Mouse (Mus musculus) MEL (cell line): ENCODE measurements at regions not wholly inside any gene's neighbourhood (a gene's known extent, or its start where the extent isn't known, plus 50 kb on each side); places are given as distances from the start of the nearest gene placed in this dataset.

Source experiments
- DNase-seq: peaks from one replicate; pipeline ENCODE4 v3.0.0; 2011; ENCODE audit warnings: low read depth, low spot score
- H3K27ac ChIP-seq: 2 replicates; pipeline ENCODE4 v1.5.1; 2012; ENCODE audit warnings: low read depth, mild to moderate bottlenecking, control low read depth, low read length, moderate library complexity; ENCODE audit not compliant: control insufficient read depth
- H3K27me3 ChIP-seq, 2 experiments: fragments of 150-350 bp in 1 of 2; sonication (generic) in 1 of 2; 2 replicates each; pipeline ENCODE4 v1.6.1; 2012; ENCODE audit warnings: low read length in 2 of 2, mild to moderate bottlenecking in 2 of 2, improper control_type of control experiment in 1 of 2, moderate library complexity in 1 of 2; ENCODE audit not compliant: insufficient read depth in 2 of 2, control insufficient read depth in 1 of 2
- H3K36me3 ChIP-seq, 2 experiments: 2 replicates each; pipeline ENCODE4 v1.6.1; 2012 to 2014; ENCODE audit warnings: low read length in 2 of 2, improper control_type of control experiment in 1 of 2, inconsistent platforms in 1 of 2, mild to moderate bottlenecking in 1 of 2; ENCODE audit not compliant: insufficient read depth in 2 of 2, control insufficient read depth in 1 of 2
- H3K4me1 ChIP-seq, 2 experiments: fragments of 150-350 bp in 1 of 2; sonication (generic) in 1 of 2; 2 replicates each; pipeline ENCODE4 v1.6.1; 2012; ENCODE audit warnings: low read length in 2 of 2, improper control_type of control experiment in 1 of 2, mild to moderate bottlenecking in 1 of 2; ENCODE audit not compliant: insufficient read depth in 2 of 2, control insufficient read depth in 1 of 2
- H3K4me3 ChIP-seq, 2 experiments: fragments of 150-350 bp in 1 of 2; sonication (generic) in 1 of 2; 2 replicates each; pipeline ENCODE4 v1.5.1; 2012; ENCODE audit warnings: low read depth in 2 of 2, low read length in 2 of 2, mild to moderate bottlenecking in 2 of 2, moderate library complexity in 2 of 2, control low read depth in 1 of 2, improper control_type of control experiment in 1 of 2; ENCODE audit not compliant: control insufficient read depth in 1 of 2, insufficient read depth in 1 of 2
- H3K79me2 ChIP-seq: 2 replicates; pipeline ENCODE4 v1.6.1; 2012; ENCODE audit warnings: mild to moderate bottlenecking, low read length, moderate library complexity; ENCODE audit not compliant: control insufficient read depth, poor library complexity, insufficient read depth
- H3K9ac ChIP-seq: 2 replicates; pipeline ENCODE4 v1.6.1; 2012; ENCODE audit warnings: low read depth, mild to moderate bottlenecking, control low read depth, low read length, moderate library complexity; ENCODE audit not compliant: control insufficient read depth, poor library complexity, severe bottlenecking
- H3K9me3 ChIP-seq: fragments of 150-350 bp; sonication (generic); replicated peaks from 2 replicates; pipeline ENCODE4 v1.6.1; 2012; ENCODE audit warnings: mild to moderate bottlenecking, low read length, improper control_type of control experiment, moderate library complexity; ENCODE audit not compliant: insufficient read depth
- CHD1 ChIP-seq: IDR thresholded peaks from 2 replicates; pipeline ENCODE4 v1.6.1; 2012; ENCODE audit warnings: low read depth, mild to moderate bottlenecking, inconsistent platforms, low read length, improper control_type of control experiment
- CHD2 ChIP-seq: IDR thresholded peaks from 2 replicates; pipeline ENCODE4 v1.6.1; 2011; ENCODE audit warnings: low read length, improper control_type of control experiment
- E2F4 ChIP-seq: IDR thresholded peaks from 2 replicates; pipeline ENCODE4 v1.6.1; 2011; ENCODE audit warnings: low read depth, low read length, improper control_type of control experiment, borderline replicate concordance
- ELF1 ChIP-seq: IDR thresholded peaks from 2 replicates; pipeline ENCODE4 v1.6.1; 2014; ENCODE audit warnings: low read depth, mild to moderate bottlenecking, inconsistent platforms, low read length, improper control_type of control experiment, moderate library complexity
- ETS1 ChIP-seq: IDR thresholded peaks from 2 replicates; pipeline ENCODE4 v1.6.1; 2012; ENCODE audit warnings: low read depth, mild to moderate bottlenecking, inconsistent platforms, low read length, improper control_type of control experiment, moderate library complexity
- GABPA ChIP-seq: IDR thresholded peaks from 2 replicates; pipeline ENCODE4 v1.6.1; 2012; ENCODE audit warnings: low read depth, mild to moderate bottlenecking, inconsistent platforms, low read length, improper control_type of control experiment, moderate library complexity
- HCFC1 ChIP-seq: IDR thresholded peaks from 2 replicates; pipeline ENCODE4 v1.6.1; 2012; ENCODE audit warnings: low read depth, mild to moderate bottlenecking, inconsistent platforms, low read length, improper control_type of control experiment, moderate library complexity
- JUND ChIP-seq: IDR thresholded peaks from 2 replicates; pipeline ENCODE4 v1.6.1; 2011; ENCODE audit warnings: low read depth, mild to moderate bottlenecking, improper control_type of control experiment, low read length
- KAT2A ChIP-seq: conservative IDR thresholded peaks from 2 replicates; pipeline ENCODE4 v1.6.1; 2012; ENCODE audit warnings: low read depth, low read length, improper control_type of control experiment, inconsistent platforms
- MAX ChIP-seq: IDR thresholded peaks from 2 replicates; pipeline ENCODE4 v1.6.1; 2011; ENCODE audit warnings: low read length, improper control_type of control experiment
- MEF2A ChIP-seq: IDR thresholded peaks from 2 replicates; pipeline ENCODE4 v1.6.1; 2014; ENCODE audit warnings: low read depth, mild to moderate bottlenecking, inconsistent platforms, low read length, improper control_type of control experiment; ENCODE audit not compliant: poor library complexity, insufficient replicate concordance, severe bottlenecking; ENCODE audit errors: extremely low read depth
- MXI1 ChIP-seq: IDR thresholded peaks from 2 replicates; pipeline ENCODE4 v1.6.1; 2011; ENCODE audit warnings: mild to moderate bottlenecking, low read depth, low read length, improper control_type of control experiment
- MYB ChIP-seq: IDR thresholded peaks from 2 replicates; pipeline ENCODE4 v1.6.1; 2011; ENCODE audit warnings: mild to moderate bottlenecking, low read depth, low read length, improper control_type of control experiment
- NRF1 ChIP-seq: IDR thresholded peaks from 2 replicates; pipeline ENCODE4 v1.6.1; 2014; ENCODE audit warnings: low read depth, mild to moderate bottlenecking, inconsistent platforms, low read length, improper control_type of control experiment, moderate library complexity; ENCODE audit not compliant: poor library complexity, insufficient read depth, severe bottlenecking
- POLR2A ChIP-seq, 2 experiments: IDR thresholded peaks; 2 replicates each; pipeline ENCODE4 v1.6.1; 2011 to 2012; ENCODE audit warnings: low read length in 2 of 2, mild to moderate bottlenecking in 2 of 2, control low read depth in 1 of 2, improper control_type of control experiment in 1 of 2, low read depth in 1 of 2, moderate library complexity in 1 of 2; ENCODE audit not compliant: control insufficient read depth in 1 of 2, insufficient read depth in 1 of 2, poor library complexity in 1 of 2
- POLR2AphosphoS2 ChIP-seq: IDR thresholded peaks from 2 replicates; pipeline ENCODE4 v1.6.1; 2011; ENCODE audit warnings: low read length, improper control_type of control experiment
- POLR2AphosphoS5 ChIP-seq: IDR thresholded peaks from 2 replicates; pipeline ENCODE4 v1.6.1; 2012; ENCODE audit warnings: low read depth, borderline replicate concordance, mild to moderate bottlenecking, inconsistent platforms, low read length, moderate library complexity, mixed read lengths
- RCOR1 ChIP-seq: IDR thresholded peaks from 2 replicates; pipeline ENCODE4 v1.6.1; 2012; ENCODE audit warnings: low read depth, mild to moderate bottlenecking, inconsistent platforms, low read length, improper control_type of control experiment
- SIN3A ChIP-seq: IDR thresholded peaks from 2 replicates; pipeline ENCODE4 v1.6.1; 2012; ENCODE audit warnings: low read length, improper control_type of control experiment, inconsistent platforms
- TAL1 ChIP-seq: IDR thresholded peaks from 2 replicates; pipeline ENCODE4 v1.6.1; 2012; ENCODE audit warnings: mild to moderate bottlenecking, inconsistent platforms, low read length, moderate library complexity, mixed read lengths
- TBP ChIP-seq: IDR thresholded peaks from 2 replicates; pipeline ENCODE4 v1.8.0; 2011; ENCODE audit warnings: low read depth, low read length, improper control_type of control experiment
- USF1 ChIP-seq: IDR thresholded peaks from 2 replicates; pipeline ENCODE4 v1.6.1; 2014; ENCODE audit warnings: low read depth, mild to moderate bottlenecking, inconsistent platforms, low read length, improper control_type of control experiment, moderate library complexity
- USF2 ChIP-seq, 2 experiments: IDR thresholded peaks; 2 replicates each; pipeline ENCODE4 v1.6.1; 2011 to 2012; ENCODE audit warnings: improper control_type of control experiment in 2 of 2, low read length in 2 of 2, borderline replicate concordance in 1 of 2, inconsistent platforms in 1 of 2, low read depth in 1 of 2, mild to moderate bottlenecking in 1 of 2; ENCODE audit not compliant: insufficient read depth in 1 of 2
- ZC3H11A ChIP-seq: IDR thresholded peaks from 2 replicates; pipeline ENCODE4 v1.6.1; 2012; ENCODE audit warnings: low read depth, mild to moderate bottlenecking, inconsistent platforms, low read length, improper control_type of control experiment
- ZNF384 ChIP-seq: IDR thresholded peaks from 2 replicates; pipeline ENCODE4 v1.6.1; 2012; ENCODE audit warnings: low read depth, mild to moderate bottlenecking, inconsistent platforms, low read length, improper control_type of control experiment

- Histone ChIP-seq H3K79me2 (no peaks in the 10 kb centered on the region), H3K36me3 (no peaks in the 10 kb centered on the region), H3K9me3 (no peaks in the 10 kb centered on the region), H3K27ac (no peak overlapping the region), H3K4me3 (no peak overlapping the region), H3K9ac (no peak overlapping the region), H3K4me1 (no peaks in the 10 kb centered on the region), H3K27me3 (no peaks in the 10 kb centered on the region)
- no peak for DNase-seq
- no peak for TF ChIP-seq ZNF384
- TF ChIP-seq USF2 (IDR thresholded peaks at IDR 0.05; ENCODE audit: borderline replicate concordance in 1 of 2, insufficient read depth in 1 of 2, low read depth in 1 of 2, low read length in 2 of 2), result no peak
- TF ChIP-seq MYB, result no peak
- TF ChIP-seq ETS1, result no peak
- TF ChIP-seq USF1, result no peak
- TF ChIP-seq TBP, result no peak
- no peak for TF ChIP-seq CHD2
- TF ChIP-seq ZC3H11A, result no peak
- no peak for TF ChIP-seq POLR2AphosphoS2
- no peak for TF ChIP-seq MAX
- TF ChIP-seq ELF1, result no peak
- no peak for TF ChIP-seq SIN3A
- no peak for TF ChIP-seq GABPA
- TF ChIP-seq JUND, result no peak
Observed at GRCm38 (mm10) chr3:20695322-20695859, 328.4 kb upstream of the Agtr1b start.

DNA sequence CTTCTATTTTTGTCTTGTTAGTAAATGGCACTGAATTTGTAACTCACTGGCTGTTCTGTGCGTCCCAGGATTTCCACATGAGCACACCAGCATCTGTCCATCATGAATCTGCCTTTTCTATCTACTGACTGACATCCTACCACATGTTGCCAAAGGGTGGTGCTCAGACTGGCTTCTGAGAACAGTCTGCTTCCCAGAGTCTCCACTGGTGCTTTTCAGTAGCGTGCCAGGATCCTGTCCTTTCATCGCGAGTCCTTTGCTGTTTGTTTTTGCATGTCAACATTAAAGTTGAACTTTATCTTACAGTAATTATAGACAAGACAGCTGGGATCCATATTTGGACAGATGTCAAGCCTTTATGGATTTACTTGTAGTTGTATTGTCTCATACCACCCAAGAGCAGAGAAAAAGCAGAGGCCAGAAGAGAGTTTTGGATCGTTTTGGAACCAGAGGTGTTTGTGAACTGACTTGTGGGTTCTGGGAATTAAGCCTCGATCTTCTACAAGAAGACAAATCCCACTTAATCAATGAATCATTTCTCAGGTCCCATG lies 314.0 kb upstream of the Agtr1b start:
- DNase-seq, result no peak
- H3K27ac ChIP-seq, result no peak overlapping the region
- H3K9ac ChIP-seq, result no peak overlapping the region
- H3K79me2 ChIP-seq, result no peaks in the 10 kb centered on the region
- H3K36me3 ChIP-seq, result no peaks in the 10 kb centered on the region
- H3K4me1 ChIP-seq, result no peaks in the 10 kb centered on the region
- H3K27me3 ChIP-seq, result no peaks in the 10 kb centered on the region
- TF ChIP-seq RCOR1 (no peak), ZNF384 (no peak), KAT2A (no peak), ETS1 (no peak), POLR2A (IDR thresholded peaks at IDR 0.05; ENCODE audit: control insufficient read depth in 1 of 2, insufficient read depth in 1 of 2, low read depth in 1 of 2, low read length in 2 of 2, poor library complexity in 1 of 2) (no peak), MEF2A (no peak), JUND (no peak), TAL1 (no peak), POLR2AphosphoS5 (no peak), GABPA (no peak), NRF1 (no peak), E2F4 (no peak), MXI1 (no peak), POLR2AphosphoS2 (no peak), HCFC1 (no peak), ELF1 (no peak), SIN3A (no peak), CHD1 (no peak), MAX (no peak)
- H3K4me3 ChIP-seq, result peak overlapping the region in 1 of 2 experiments; percentile 37; a peak in 2 of 4 replicates
- H3K9me3 ChIP-seq, result no peaks in the 10 kb centered on the region
